Mouse (Mus musculus) activated CD4-positive, CD25-positive, alpha-beta regulatory T cell, adult 9 weeks (primary cell): Measurements from ENCODE around the gene Vmn1r26. TPM values are rescaled to one million over a fixed set of nuclear protein-coding genes. Genes with fewer than 3 reads are reported as not detected.

Experiments used
- polyA plus RNA-seq: library from polyadenylated mRNA; unstranded; fragments of 100-300 nt; shearing (Covaris generic); gene quantifications from one replicate; pipeline ENCODE4 v1.2.1, GENCODE M21; 2017

Vmn1r26 gene
- not detected for polyA plus RNA-seq

DNA sequence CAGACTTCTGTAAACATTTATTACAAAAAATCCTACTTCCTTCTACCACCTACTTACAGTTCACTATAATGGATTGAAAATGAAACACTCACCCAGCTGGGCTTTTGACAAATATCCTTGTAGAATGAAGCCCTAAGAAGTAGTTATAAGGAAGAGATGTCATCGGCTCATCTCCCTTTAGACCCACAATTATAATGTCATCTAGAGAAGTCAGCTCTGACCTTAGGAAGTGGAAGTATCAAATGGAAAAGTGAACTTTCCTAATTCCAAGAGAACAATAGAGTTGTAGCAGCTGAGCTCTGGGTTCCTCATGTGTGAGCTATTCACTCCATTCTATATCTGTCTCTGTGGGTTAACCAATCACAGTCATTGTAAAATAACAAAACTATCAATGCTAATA is at the start of gene Vmn1r26:
Gene Vmn1r26 (minus strand): TSS at position 101 of the 400 bp plus-strand sequence.

DNA sequence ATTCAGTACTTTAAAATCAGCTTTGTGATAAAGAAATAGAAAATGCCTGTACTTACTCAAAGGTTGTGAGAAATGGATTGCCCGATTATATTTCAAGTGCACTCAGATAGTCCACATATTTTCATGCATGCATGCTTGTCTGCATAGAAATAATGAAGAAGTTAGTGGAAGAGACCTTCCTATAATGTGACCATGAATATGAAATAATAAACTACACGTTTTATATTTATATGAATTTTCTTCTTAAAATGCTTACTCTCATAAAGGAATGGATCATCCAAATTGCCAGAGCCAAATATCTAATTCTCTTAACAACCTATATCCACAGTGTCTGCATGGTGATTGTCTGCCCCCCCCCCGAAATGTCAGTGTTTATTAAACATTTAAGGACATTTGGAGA is 34.2 kb downstream of the Vmn1r26 start, which contains the start of gene Vmn1r25:
Gene Vmn1r25 (minus strand): TSS at position 101 of the 400 bp plus-strand sequence.

DNA sequence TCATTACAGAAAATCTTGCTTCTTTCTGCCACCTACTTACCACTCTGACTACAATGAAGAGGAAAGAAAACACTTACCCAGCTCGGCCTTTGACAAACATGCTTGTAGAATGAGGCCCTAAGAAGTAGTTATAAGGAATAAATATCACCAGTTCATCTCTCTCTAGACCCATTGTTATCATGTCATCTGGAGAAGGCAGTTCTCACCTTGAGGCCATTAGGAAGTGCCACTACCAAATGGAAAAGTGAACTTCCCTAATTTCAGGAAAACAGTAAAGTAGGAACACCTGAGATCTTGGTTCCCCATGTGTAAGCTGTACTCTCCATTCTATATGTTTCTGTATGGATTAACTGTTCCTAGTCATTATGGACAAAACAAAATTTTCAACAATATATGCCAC is 53.6 kb downstream of the Vmn1r26 start, which contains the start of gene Vmn1r24:
Gene Vmn1r24 (minus strand): TSS at position 101 of the 400 bp plus-strand sequence.

Other genes starting within 250 kb of the Vmn1r26 start
- gene Vopp1, start 190.0 kb downstream of the Vmn1r26 start, polyA plus RNA-seq, result 17.2 TPM
- not detected for gene Vmn1r21, start 164.8 kb downstream of the Vmn1r26 start, polyA plus RNA-seq
- gene Vmn1r22, start 107.1 kb downstream of the Vmn1r26 start, polyA plus RNA-seq, result not detected
- not detected for gene Vmn1r23, start 88.3 kb downstream of the Vmn1r26 start, polyA plus RNA-seq
- not detected for gene Vmn1r24, start 53.7 kb downstream of the Vmn1r26 start, polyA plus RNA-seq
- gene Vmn1r25, start 34.3 kb downstream of the Vmn1r26 start, polyA plus RNA-seq, result not detected
- not detected for gene Vmn1r27, start 203.7 kb upstream of the Vmn1r26 start, polyA plus RNA-seq
- 0.02 TPM for gene Vmn1r28, start 246.9 kb upstream of the Vmn1r26 start, polyA plus RNA-seq